Mouse (Mus musculus) C2C12 (cell line): ENCODE measurements around the gene Klhl20.

ENCODE experiments used
- CTCF ChIP-seq: IDR thresholded peaks from one replicate; pipeline ENCODE4 v1.5.1; 2011; ENCODE audit not compliant: control insufficient read depth, insufficient read depth, insufficient read length
- MAX ChIP-seq: IDR thresholded peaks from one replicate; pipeline ENCODE4 v1.6.1; 2011; ENCODE audit warnings: mild to moderate bottlenecking, control low read depth
- MYOD1 ChIP-seq: IDR thresholded peaks from one replicate; pipeline ENCODE4 v1.6.1; 2011; ENCODE audit warnings: low read depth; ENCODE audit not compliant: control insufficient read depth, insufficient read length
- MYOG ChIP-seq: IDR thresholded peaks from one replicate; pipeline ENCODE4 v1.6.1; 2011; ENCODE audit not compliant: control insufficient read depth, insufficient read length; ENCODE audit errors: extremely low read depth
- USF1 ChIP-seq: IDR thresholded peaks from one replicate; pipeline ENCODE4 v1.6.1; 2011; ENCODE audit warnings: low read depth, mild to moderate bottlenecking, control low read depth, moderate library complexity

GRCm38 (mm10) chr1:161040426-161040770, 90.9 kb downstream of the Klhl20 start:
- TF ChIP-seq MAX, result no peak
- no peak for TF ChIP-seq CTCF
- TF ChIP-seq USF1, result no peak
- TF ChIP-seq MYOD1, result no peak
- no peak for TF ChIP-seq MYOG
